Comparison of ENCODE assay signal across 24 mouse cellular contexts in the genomic region with DNA sequence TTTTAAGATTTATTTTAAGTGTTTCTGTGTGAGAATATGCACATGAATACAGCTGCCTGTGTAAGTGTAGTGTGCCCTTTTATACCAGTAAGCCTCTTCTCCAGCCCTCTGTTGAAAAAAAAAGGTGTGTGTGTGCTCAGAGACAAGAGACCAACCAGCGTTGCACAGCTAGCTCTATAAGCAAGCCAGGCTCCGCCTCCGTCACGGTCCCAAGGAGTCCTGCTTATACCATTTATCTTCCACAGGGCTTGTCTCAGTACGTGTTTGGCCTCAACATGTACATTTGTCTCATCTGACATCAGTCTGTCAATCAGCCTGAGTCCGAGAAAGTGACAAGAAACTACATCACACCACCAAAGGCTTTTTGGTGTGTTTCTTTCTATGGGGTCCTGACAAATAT. TPM values are rescaled to one million over a fixed set of nuclear protein-coding genes. Genes with fewer than 3 reads are reported as not detected.
"Had no signal": no experiment of that assay in that cellular context is flagged by ENCODE, and none has a peak within 500 bp of the region (broad histone marks: within the 10 kb centered on the region; RNA-seq: fewer than 3 reads in every experiment).

No protein-coding gene starts in this region.

- H3K4me1 ChIP-seq: hindbrain, embryonic 15.5 days had no signal

- H3K9ac ChIP-seq: heart, embryonic 15.5 days; hindbrain, embryonic 13.5 days; hindbrain, embryonic 15.5 days; kidney, embryonic 15.5 days; limb, embryonic 13.5 days; limb, embryonic 15.5 days had no signal

- H3K4me3 ChIP-seq: heart, adult 2 months; heart, embryonic 13.5 days; heart, embryonic 15.5 days; hindbrain, embryonic 13.5 days; hindbrain, embryonic 15.5 days; kidney, embryonic 15.5 days; limb, embryonic 13.5 days; limb, embryonic 15.5 days had no signal

- H3K4me2 ChIP-seq: heart, embryonic 11.5 days; heart, embryonic 13.5 days; heart, embryonic 15.5 days; hindbrain, embryonic 13.5 days; hindbrain, embryonic 15.5 days; kidney, embryonic 15.5 days; limb, embryonic 13.5 days; limb, embryonic 15.5 days had no signal

- H3K36me3 ChIP-seq: heart, embryonic 15.5 days; hindbrain, embryonic 13.5 days; hindbrain, embryonic 15.5 days had no signal

- H3K9me3 ChIP-seq: heart, embryonic 13.5 days; heart, embryonic 15.5 days; hindbrain, embryonic 13.5 days; hindbrain, embryonic 15.5 days; kidney, embryonic 15.5 days; limb, embryonic 13.5 days; limb, embryonic 15.5 days had no signal

- H3K27me3 ChIP-seq: heart, embryonic 13.5 days; heart, embryonic 15.5 days; hindbrain, embryonic 13.5 days; hindbrain, embryonic 15.5 days; kidney, embryonic 15.5 days; limb, embryonic 13.5 days; limb, embryonic 15.5 days had no signal

- DNase-seq: gastrocnemius, postnatal 10 days; gastrocnemius, postnatal 25 days; heart, adult 2 months; heart, postnatal 14 days; heart, postnatal 36 days; kidney, adult 11 months; kidney, adult 2 months; kidney, adult 9 months; kidney, postnatal 14 days; kidney, postnatal 36 days; layer of hippocampus, adult 9-11 months; layer of hippocampus, postnatal 36 days; left cerebral cortex, postnatal 4 days had no signal

- H3K27ac ChIP-seq: hindbrain, embryonic 15.5 days; hindbrain, postnatal 0 days; kidney, embryonic 15.5 days; limb, embryonic 13.5 days had no signal

- ATAC-seq: hindbrain, postnatal 0 days; intestine, embryonic 16.5 days had no signal

RNA-seq across cellular contexts. Expression of a gene that starts 56.6 kb away (rescaled TPM):
- polyA plus RNA-seq: intestine, embryonic 14.5 days; limb, embryonic 15.5 days had no signal
